Mouse (Mus musculus) CH12.LX (cell line): ENCODE results near the gene Dpp6.

Source experiments
- CHD1 ChIP-seq: IDR thresholded peaks from 2 replicates; pipeline ENCODE4 v1.6.1; 2012; ENCODE audit warnings: low read depth, low read length, improper control_type of control experiment, inconsistent platforms
- CHD2 ChIP-seq: IDR thresholded peaks from 2 replicates; pipeline ENCODE4 v1.6.1; 2011; ENCODE audit warnings: low read length, improper control_type of control experiment
- CTCF ChIP-seq, 2 experiments: IDR thresholded peaks in 1 of 2; conservative IDR thresholded peaks in 1 of 2; 2 replicates each; pipeline ENCODE4 v1.5.1; 2011 to 2012; ENCODE audit warnings: low read depth in 2 of 2, low read length in 2 of 2, improper control_type of control experiment in 1 of 2, inconsistent platforms in 1 of 2, mild to moderate bottlenecking in 1 of 2, moderate library complexity in 1 of 2
- EP300 ChIP-seq: IDR thresholded peaks from 2 replicates; pipeline ENCODE4 v1.6.1; 2011; ENCODE audit warnings: low read length, improper control_type of control experiment
- ETS1 ChIP-seq: conservative IDR thresholded peaks from 2 replicates; pipeline ENCODE4 v1.6.1; 2012; ENCODE audit warnings: low read depth, mild to moderate bottlenecking, inconsistent platforms, low read length, improper control_type of control experiment, moderate library complexity
- JUND ChIP-seq: conservative IDR thresholded peaks from 2 replicates; pipeline ENCODE4 v1.6.1; 2011; ENCODE audit warnings: low read depth, low read length, improper control_type of control experiment
- MAX ChIP-seq: IDR thresholded peaks from 2 replicates; pipeline ENCODE4 v1.6.1; 2011; ENCODE audit warnings: low read length, improper control_type of control experiment
- MAZ ChIP-seq: IDR thresholded peaks from 2 replicates; pipeline ENCODE4 v1.6.1; 2012; ENCODE audit warnings: low read depth, mild to moderate bottlenecking, inconsistent platforms, low read length, improper control_type of control experiment, moderate library complexity
- ZC3H11A ChIP-seq: IDR thresholded peaks from 2 replicates; pipeline ENCODE4 v1.6.1; 2012; ENCODE audit warnings: low read depth, mild to moderate bottlenecking, inconsistent platforms, low read length, improper control_type of control experiment
- ZNF384 ChIP-seq: IDR thresholded peaks from 2 replicates; pipeline ENCODE4 v1.6.1; 2012; ENCODE audit warnings: low read depth, low read length, improper control_type of control experiment, inconsistent platforms

- TF ChIP-seq CTCF (conservative IDR thresholded peaks at IDR 0.05 in 1 of 2, IDR thresholded peaks at IDR 0.05 in 1 of 2; ENCODE audit: low read depth in 2 of 2, low read length in 2 of 2), result no peak
- no peak for TF ChIP-seq ZC3H11A
- no peak for TF ChIP-seq CHD1
- TF ChIP-seq MAZ, result no peak
- TF ChIP-seq EP300, result no peak
- no peak for TF ChIP-seq MAX
- TF ChIP-seq CHD2, result no peak
- no peak for TF ChIP-seq JUND
- no peak for TF ChIP-seq ETS1
- no peak for TF ChIP-seq ZNF384
Measured at GRCm38 (mm10) chr5:27151017-27151416, 334.0 kb downstream of the Dpp6 start.
